Mouse (Mus musculus): Measurements from ENCODE around the gene Irf5.

Gene Irf5

DNA sequence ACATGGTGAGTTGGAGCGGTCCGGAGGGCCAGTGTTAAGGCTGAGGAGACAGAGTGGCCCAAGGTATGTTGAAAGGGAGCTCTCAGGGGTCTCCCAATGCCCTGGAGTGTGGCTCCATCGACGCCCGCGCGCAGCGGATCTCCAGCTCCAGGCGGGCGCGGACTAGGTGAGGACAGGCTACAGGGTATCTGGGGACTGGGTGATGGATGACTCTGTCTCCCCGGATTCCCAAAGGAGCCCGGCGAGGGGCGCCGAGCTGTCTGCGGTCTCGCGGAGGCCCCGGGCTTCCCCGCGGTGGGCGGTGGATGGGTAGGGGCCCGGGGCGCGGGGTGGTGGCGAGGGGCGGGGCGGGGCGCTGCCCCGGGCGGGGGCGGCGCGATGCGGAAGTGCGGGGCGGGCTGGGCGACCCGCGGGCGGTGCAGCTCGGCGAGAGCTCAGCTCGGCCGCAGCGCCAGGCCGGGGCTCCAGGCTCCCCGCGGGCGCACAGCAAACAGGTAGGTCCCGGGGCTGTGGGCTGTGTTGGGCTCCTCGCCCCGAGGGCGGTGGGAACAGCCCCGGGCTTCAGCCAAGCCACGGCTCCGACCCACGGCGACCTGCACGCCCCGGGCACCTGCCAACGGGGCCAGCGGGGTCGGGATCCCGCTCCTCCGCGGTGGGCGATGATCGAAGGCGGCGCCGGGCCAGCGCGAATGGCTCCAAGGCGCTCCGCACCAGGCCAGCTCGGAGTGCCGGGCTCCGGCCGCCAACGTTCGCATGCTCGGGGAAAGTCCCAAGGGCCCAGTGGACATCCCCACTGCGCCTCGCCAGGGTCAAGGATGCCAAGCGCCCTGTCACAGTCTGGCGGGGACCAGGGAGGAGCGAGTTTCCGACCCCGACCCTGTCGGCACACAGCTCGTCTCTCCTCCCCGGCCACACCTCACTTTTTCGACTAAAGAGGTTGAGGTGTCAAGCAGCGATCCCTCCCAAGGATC is at the start of gene Irf5:
TSS of gene Irf5 (plus strand) at position 345 of the 971 bp plus-strand sequence.
- DNase-seq, result peak; percentile 51

DNA sequence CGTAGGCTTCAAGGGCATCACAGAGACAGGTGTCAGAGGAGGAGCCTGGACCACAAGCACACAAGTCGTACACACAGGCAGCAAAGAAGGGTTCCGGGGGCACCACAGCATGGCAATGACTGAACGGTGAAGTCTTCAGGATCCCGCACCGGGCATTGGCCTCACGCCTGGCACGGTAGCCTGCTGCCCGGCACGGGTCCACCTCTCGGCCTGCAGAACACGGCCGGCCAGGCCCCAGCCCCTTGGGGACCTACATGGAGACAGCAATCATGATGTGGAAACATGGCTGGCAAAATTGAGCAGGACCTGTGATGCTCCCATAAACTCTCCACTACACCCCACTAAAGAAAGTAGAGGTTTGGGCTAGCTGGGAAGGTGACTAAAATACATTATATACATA is 43.7 kb upstream of the Irf5 start:
- DNase-seq, result no peak

DNA sequence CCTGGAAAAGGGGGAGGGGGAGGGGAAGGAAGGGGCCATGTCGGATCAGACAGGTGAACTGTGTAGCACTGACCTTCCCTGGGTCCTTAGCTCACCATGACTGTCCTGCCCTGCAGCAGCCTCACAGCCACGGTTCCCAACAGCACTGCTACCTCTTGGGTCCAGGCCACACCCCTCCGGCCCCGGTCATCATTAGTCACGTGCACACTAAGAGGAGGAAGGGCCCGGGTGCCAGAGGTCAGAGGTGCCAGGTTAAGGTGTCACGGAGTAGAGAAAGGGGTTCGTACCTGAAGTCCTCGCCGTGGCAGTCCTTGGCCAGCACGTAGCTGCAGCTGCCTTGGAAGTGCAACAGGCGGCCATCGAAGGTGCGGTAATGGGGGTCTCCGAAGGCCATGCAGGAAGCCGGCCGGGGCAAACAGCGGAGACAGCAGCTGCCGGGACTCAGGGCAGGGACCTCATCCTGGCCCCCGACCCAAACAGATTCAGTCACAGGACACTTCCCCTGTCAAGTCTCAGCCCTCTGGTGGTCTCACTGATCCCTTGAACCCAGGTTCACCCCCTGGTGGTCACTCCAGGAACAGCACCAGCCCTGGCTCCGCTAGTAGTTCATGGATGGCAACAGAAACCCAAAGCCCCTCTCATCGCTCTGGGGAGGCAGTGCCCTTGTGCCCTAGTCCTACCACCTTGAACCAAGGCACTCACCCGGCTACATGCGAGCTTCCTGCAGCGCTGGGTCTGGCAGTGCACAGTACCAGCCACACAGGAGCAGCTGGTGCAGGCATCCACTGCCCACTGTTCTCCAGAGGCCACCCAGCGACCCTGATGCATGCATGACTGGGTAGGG is 41.5 kb upstream of the Irf5 start:
- peak; percentile 87 for DNase-seq

DNA sequence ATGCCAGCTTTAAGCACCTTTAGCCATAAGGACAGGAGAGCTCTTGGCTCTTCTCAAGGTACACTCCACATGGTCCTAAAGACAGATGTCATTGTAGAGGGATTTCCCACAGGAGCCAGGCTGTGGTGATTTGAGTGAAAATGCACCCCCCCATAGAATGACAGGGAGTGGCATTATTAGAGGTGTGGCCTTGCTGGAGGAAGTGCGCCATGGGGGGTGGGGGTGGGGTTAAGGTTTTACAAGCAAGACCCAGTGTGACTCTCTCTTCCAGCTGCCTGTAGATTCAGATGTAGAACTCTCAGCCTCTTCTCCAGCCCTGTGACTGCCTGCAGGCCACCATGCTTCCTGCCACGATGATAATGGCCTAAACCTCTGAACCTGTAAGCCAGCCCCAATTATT is 40.5 kb upstream of the Irf5 start:
- no peak for DNase-seq

DNA sequence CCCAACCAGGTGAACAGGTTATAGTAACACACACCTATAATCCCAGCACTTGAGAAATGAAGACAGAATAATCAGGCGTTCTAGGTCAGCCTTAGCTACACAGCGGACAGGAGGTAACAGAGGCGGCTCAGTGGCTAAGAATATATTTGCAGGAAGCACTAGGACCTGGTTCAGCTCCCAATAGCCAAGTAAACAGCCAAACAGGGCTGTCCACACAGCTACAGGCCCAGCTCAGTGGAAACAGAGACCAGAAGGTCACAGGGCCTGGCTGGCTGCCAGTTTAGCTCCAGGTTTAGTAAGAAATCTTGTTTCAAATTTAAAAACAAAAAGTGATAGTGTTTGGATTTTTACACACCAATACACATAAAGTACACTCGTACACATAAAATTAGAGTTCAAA is 32.3 kb upstream of the Irf5 start:
- peak; percentile 83 for DNase-seq

DNA sequence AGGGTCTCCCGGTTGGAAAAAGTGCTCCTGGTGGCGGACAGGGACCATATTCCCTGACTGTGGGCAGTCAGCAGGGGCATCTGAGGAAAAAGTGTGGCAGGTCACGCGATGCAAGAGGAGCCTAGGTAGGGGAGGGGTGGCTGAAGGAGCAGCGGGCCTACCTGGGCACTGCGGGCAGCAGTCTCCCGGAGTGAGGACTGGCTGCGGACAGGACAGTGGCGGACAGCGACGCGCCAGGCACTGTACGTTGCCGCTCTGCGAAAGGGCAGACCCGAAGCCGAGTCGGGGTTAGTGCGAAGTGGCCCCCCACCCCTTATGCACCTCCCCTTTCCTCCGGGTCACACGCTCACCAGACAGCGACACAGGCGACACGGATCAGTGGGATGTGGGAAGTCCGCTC is 30.2 kb upstream of the Irf5 start:
- DNase-seq, result no peak

DNA sequence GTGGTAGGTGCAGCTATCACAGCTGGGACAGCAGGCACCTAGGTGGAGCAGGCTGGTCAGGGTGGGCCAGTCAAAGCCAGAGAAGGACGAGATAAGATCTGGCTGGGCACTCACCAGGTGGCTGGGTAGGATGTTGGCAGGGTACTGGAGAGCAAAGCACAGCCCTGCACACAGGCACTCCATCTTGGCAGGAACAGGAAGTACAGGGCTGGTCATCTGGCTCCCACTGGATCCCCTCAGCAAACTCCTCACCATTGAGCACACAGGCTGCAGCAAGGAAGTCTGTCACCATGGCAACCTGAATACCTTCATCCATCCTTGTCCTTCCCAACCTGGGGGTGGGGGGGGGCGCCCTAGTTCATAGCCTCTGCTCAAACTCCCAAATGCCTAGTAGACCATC is 28.6 kb upstream of the Irf5 start:
- no peak for DNase-seq

DNA sequence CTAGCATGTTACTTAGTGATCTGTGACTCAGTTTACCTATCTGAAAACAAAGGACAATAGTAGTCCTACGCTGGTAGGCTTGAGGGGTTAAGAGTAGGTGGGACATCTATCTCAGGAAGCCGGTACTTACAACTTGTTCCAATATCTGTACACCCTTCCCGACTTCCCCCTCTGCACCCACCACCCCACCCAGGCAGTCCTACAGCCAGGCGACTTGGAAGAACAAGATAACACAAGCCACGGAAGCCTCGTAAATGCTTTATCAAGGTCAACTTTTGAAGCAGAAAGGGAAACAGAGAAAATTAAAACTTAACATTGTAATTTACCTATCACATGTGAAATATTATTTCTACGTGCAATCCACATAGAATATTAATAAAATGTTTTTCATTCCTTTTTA is 26.2 kb upstream of the Irf5 start:
- no peak for DNase-seq

DNA sequence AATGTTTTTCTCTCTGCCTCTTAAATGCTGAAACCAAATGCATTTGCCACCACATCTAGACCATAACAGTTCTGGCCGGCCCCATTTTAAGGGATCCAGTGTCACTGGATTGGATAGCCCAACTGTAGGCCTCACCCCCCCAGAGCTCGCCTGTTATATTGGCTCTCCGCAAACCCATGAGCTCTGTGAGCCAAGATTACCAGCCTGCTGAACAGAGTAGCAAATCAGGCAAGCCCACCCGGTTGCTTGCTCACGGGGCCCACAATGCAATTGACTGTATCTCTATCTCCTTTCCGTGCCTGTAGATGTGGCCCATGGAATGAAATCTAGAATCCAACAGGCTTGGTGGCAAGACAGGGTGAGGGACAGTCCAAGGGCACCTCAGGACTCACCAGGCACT is 25.6 kb upstream of the Irf5 start:
- DNase-seq, result no peak

DNA sequence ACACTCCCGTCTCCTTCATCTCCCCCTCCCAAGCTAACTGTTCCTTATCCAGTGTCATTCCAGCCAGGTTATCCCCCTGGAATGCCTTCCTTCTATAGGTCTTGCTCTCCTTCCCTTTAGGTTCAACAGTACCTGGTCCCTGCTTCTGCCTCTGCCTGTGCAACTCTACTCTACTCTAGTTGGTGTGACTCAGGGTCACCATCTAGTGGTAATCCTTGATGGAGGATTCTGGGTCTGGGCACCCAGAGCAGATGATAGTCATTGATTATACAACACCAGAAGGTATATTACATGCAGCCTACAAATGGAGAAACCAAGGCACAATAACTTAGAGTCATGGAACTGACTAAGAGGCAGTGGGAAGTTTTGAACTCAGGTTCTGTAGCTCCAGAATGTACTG is 24.8 kb upstream of the Irf5 start:
- no peak for DNase-seq

DNA sequence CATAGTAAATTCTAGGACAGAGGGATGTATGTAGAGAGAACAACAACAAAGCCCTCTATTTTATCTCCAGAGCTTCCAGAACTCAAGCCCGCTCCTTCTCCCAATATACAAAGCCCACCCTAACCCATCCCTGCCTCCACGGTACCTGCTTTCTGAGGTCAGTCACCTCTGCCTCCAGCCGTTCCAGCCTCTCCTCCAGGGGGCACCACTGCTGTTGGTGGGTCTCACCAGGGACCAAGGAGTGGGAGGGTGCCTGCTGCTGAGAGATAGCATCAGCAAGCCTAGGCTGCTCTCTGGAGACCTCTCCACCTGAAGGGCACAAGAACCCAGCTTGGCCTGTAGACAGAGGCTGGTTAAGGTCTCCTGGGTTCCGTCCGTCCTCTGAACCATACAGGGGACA is 20.9 kb upstream of the Irf5 start:
- DNase-seq, result no peak

DNA sequence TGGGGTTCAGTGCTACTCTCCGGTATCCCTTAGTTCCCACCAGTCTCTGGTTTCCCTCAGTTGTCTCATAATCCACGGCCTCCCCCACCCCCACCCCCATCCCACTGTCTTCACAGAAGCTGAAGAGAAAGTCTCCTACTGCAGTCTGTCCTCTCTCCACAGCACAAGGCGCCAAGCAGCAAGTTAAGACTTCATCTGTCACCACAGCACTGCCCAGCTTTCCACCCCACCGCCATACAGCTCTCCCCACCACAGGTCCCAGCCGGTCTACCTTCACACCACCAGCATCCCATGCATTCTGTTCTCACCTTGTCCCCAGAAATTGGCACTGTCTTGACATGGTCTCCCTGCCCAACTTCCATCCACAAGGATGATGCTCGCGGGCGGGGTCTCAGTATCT is 19.6 kb upstream of the Irf5 start:
- no peak for DNase-seq

DNA sequence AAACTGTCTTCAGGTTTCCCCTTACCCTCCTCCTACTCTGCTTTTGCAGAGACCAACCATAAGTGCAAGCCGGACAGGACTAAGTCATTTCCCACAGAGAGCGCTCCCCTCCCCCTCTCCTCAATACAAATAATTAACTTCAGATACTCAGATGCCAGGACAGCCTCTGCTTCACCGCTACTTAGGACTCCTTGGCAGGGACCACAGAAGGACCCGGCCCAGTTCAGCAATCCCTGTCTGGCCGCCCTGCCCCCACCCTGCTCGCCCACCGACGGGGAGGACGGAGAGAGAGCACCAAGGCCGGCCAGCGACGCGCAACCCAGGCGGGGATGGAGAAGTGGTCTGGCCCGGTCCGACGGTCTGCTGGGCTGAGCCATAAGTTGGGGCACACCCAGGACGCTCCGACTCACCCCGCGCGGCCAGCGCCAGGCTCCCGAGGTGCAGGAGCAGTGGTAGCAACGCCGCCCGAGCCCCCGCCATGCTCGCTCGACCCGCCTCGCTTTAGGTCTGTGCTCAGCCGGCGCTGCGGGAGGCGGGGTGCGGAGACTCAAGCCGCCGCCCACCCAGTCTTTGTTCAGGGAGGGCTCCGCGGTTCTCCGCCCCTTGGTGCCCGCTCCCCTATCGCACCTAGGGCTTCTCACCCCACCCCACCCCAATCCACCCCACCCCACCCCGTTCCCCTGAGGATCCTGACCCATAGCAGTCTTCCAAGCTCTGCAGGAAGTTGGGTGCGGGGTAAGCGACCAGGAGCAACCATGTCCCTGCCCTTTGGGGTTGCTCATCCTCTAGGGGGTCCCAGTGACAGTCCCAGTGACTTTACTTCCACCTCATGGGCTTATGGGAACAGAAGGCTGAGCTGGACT is 18.7 kb upstream of the Irf5 start, which contains the start of gene Kcp:
TSS of gene Kcp (minus strand) at position 506 of the 863 bp plus-strand sequence.
- peak; percentile 70 for DNase-seq

DNA sequence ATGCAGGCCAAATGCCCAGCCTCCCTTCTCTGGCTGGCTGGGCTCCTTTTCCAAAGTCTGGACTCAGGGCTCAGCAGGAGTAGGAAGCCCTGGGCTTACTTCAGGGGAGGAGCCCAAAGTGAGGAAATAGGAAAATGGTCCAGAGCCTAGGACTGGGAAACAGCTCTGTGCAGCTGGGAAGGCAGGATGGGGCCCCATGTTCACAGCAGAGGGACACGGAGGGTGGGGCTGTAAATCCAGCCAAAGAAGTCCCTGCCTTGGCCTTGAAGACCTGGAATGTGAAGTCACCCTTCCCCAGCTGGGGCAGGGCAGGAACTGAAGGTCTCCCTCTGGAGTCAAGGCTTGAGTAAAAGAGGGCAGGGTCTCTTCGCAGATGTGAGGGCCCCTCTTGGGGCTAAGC is 17.3 kb upstream of the Irf5 start:
- DNase-seq, result no peak

DNA sequence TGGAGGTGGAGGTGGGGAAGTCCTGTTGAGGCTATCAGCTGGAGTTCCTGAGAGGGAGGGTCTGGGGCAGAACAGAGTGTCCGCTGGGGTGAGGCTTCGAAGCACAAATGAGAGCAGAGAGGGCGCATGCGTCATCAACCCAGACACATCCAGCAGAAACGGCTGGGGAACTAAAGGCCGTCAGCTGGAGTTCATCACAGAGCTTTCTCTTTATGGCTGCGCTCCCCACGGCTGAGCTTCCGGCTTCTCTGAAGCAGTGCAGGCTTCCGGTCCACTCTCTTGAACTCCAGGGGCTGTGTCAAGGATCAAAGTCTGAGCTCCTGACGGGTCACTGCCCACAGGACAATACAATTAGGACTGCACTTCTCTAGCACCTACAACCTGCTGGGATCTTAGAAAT is 13.1 kb upstream of the Irf5 start:
- DNase-seq, result peak; percentile 83

DNA sequence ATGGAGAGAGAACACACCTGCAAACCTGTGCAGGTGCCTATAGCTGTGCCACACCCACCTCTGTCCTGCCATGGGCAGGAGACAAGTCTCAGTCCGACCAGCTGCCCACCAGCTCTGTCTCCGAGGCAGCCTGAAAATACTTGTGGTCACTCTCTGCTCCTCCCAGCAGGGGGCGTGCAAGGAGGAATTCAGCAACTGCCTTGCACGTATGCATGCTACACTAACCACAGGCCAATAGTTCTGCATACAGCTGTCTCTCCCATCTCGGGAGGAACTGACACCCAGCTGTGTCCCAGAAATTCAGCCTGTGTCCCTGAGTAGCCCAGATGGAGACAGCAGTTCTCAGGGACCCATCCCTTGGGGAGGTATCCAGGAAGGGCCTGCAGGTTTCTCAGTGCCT is 9.3 kb upstream of the Irf5 start:
- peak; percentile 86 for DNase-seq

DNA sequence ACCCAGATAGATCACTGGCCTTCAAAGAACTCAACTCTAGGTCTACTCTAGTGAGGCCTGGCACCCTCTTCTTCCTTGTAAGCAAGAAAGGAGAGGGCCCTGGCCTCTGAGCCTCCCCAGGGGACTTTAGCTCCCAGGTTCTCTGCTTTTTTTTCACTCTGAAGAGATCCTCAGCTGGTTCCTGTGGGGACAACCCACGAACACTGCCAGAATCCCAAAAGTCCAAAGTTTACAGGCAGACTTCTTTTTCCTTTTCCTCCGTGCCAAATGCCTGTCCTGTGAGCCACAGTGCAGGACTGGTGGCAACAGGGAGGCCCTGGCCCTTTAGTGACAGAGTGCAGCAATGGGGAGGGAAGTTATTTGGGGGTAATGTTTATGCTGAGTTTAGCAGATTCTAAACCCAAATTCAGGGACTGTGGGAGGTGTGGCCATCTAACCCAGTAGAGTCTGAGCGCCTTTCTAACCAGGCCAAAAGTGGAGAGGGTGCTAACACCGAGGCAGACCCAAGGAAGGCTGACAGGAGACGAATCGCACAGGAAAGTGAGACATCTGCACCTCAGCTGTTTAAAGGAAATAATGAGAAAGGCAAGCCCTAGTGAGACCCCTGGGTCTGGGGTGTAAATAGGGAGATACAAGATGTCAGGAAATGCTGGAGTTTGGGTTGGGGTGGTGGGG is 3.7 kb upstream of the Irf5 start:
- DNase-seq, result peak; percentile 8

DNA sequence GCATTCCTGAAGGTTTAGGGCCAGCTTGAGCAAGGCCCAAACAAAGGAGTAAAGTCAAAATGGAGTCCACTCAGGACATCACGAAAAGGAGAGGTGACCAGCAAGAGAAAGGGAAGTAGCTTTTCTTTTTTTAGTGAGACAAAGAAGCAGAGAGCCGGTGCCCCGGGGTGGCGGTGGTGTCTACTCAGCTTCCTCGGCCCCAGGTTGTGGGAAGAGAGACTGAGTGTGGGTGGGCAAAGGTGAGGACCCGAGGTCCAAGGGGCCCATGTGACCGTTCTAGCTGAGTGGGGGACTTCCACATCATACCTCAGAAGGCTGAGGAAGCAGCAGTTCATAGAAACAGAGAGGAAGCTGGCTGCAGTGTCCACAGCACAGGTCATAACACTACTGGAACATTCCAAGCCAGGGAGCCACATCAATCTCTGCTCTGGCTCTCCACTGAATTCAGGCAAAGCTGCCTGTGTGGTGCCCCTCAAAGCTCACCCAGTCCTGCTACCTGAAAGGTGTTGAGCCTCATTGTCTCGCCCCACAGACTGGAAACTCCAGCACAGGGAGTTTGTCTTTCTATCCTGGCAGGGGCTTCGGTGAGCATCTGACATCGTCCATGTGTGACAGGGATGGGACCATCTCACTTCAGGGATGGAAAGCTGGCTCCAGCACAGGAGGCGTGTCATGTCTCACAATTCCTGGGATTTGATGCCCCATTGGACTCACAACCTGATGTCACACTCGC is 3.0 kb upstream of the Irf5 start:
- peak; percentile 10 for DNase-seq

DNA sequence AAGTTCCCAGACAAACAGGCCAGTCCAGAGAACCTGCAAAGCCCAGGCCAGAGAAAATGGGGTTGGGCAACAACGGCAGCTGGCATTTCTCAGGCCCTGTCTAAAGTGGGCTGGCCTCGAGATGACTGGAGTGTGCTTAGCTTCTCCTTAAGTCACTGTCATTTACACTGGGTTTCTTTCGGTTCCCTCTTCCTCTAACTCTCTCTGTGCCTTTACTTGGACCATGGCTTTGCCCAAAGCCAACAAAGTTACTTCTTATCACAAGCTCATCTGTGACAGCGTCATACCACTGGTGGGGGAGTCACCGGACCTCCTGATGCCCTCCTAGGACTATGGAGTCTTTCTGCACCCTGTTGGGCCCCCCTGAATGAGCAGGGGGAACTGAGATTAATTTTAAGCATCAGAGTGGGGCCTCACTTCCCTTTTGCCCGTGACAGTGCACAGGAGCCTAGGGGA is 2.4 kb upstream of the Irf5 start:
- DNase-seq, result peak; percentile 69

DNA sequence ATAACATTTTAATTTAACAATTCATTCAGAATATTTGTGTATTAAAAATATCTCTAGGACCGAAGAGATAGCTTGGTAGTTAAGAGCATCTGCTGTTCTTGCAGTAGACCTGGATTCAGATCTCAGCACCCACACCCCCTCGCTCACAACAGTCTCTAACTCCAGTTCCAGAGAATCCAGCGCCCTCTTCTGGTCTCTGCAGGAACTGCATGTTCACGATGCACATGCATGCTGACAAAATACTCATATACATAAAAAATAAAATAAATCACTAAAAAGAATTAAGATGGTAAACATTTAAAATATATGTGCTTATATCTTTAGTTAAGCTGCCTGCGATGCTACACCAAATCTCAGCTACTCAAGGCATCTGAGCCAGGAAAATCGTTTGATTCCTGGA is 1.2 kb upstream of the Irf5 start:
- peak; percentile 35 for DNase-seq

Data from kidney, postnatal 10 days (tissue).